Mouse (Mus musculus) testis, adult 2 months (tissue): ENCODE data around the gene Ercc1. TPM values are rescaled to one million over a fixed set of nuclear protein-coding genes. Genes with fewer than 3 reads are reported as not detected.

Experiments
- H3K27ac ChIP-seq: fragments of 200-500 bp; 2 replicates; pipeline ENCODE4 v1.5.1; 2012; ENCODE audit warnings: low read depth, low read length; ENCODE audit not compliant: control insufficient read depth, insufficient read depth
- H3K27me3 ChIP-seq: fragments of 200-500 bp; 2 replicates; pipeline ENCODE4 v1.6.1; 2012; ENCODE audit warnings: mild to moderate bottlenecking, low read length, moderate library complexity; ENCODE audit not compliant: control insufficient read depth, insufficient read depth
- H3K36me3 ChIP-seq: fragments of 200-500 bp; 2 replicates; pipeline ENCODE4 v1.6.1; 2012; ENCODE audit warnings: mild to moderate bottlenecking, low read length; ENCODE audit not compliant: control insufficient read depth, insufficient read depth
- H3K4me1 ChIP-seq: fragments of 200-500 bp; 2 replicates; pipeline ENCODE4 v1.6.1; 2012; ENCODE audit warnings: low read length; ENCODE audit not compliant: control insufficient read depth, insufficient read depth
- H3K4me3 ChIP-seq: fragments of 200-500 bp; 2 replicates; pipeline ENCODE4 v1.5.1; 2012; ENCODE audit warnings: low read depth, mild to moderate bottlenecking, low read length, moderate library complexity, mixed read lengths; ENCODE audit not compliant: control insufficient read depth
- CTCF ChIP-seq: fragments of 200-500 bp; IDR thresholded peaks from 2 replicates; pipeline ENCODE4 v1.5.1; 2012; ENCODE audit warnings: low read depth, mild to moderate bottlenecking, inconsistent platforms, low read length, moderate library complexity; ENCODE audit not compliant: control insufficient read depth, insufficient read depth, insufficient replicate concordance
- POLR2A ChIP-seq: fragments of 200-500 bp; IDR thresholded peaks from 2 replicates; pipeline ENCODE4 v1.6.1; 2012; ENCODE audit warnings: low read depth, mild to moderate bottlenecking, inconsistent platforms, low read length, moderate library complexity; ENCODE audit not compliant: control insufficient read depth
- polyA plus RNA-seq: library from polyadenylated mRNA; depleted of rRNA; stranded (reverse); fragments of >200 nt; gene quantifications from 2 replicates; pipeline ENCODE4 v1.2.3, GENCODE M21; 2012

Gene Ercc1
- polyA plus RNA-seq, 1 experiment = 50.1 TPM

DNA sequence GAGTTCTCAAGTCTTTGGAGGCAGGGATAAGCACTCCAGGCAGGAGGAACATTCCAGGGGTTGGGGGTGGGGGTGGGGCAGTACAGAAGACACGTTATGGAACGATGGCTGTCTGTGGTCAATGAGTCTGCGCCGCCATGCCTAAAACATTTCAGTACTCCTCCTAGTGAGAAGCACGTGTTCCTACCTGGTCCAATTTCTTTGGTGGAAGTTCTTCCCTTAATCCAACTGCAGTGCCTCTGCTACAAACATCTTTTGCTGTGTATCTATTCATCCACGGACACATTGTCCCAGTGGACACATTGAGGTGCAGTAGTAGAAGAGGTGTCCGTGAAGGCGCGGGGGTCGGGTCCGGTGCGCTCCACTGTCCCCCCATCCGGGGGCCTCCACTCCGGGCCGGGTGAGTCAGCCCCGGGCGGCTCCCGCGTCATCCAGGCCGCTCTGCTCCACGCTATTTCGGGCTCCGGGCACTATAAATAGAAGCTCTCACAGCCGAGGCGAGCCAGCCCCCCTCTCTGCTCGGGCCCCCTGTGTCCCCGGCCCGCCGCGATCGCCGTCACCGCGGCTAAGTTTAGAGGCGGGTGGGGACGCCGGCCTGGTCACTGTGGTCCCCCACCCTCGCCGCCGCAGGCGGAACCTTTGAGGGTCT, 2.7 kb upstream of the Ercc1 start:
- TF ChIP-seq CTCF (no peak), POLR2A (no peak)
- Histone ChIP-seq H3K27me3 (no peaks in the 10 kb centered on the region), H3K4me1 (peaks cover 29% of the 10 kb centered on the region), H3K4me3 (peak overlapping the region; percentile 44), H3K36me3 (no peaks in the 10 kb centered on the region), H3K27ac (no peak overlapping the region)

DNA sequence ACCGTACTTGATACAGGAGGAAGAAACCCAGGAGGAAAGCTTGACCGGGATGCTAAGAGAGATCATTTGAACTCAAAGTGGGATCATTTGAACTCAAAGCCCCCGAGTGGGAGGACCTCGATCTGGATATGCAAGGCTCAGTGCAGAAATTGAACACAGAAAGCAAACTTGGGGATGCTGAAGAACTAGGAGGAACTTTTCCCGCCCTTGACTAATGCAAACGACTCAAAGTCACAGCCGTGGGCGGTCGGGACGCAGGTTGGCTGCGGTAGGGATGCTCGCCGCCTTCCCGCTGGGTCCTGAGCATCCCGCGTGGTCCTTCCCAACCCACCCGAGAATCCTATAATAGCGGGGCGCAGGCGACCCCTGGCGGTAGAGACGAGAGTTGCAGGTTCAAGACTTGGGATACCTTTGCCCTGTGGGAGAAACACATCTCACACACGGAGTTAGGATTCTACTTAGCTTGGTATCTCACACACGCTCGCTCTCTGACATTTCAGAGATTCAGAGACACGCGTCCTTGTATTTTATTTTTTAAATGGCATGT, 2.0 kb upstream of the Ercc1 start:
- Histone ChIP-seq H3K4me3 (peak overlapping the region; percentile 60), H3K27me3 (no peaks in the 10 kb centered on the region), H3K36me3 (no peaks in the 10 kb centered on the region), H3K4me1 (peaks cover 29% of the 10 kb centered on the region), H3K27ac (no peak overlapping the region)
- TF ChIP-seq POLR2A (no peak), CTCF (peak; percentile 94)

DNA sequence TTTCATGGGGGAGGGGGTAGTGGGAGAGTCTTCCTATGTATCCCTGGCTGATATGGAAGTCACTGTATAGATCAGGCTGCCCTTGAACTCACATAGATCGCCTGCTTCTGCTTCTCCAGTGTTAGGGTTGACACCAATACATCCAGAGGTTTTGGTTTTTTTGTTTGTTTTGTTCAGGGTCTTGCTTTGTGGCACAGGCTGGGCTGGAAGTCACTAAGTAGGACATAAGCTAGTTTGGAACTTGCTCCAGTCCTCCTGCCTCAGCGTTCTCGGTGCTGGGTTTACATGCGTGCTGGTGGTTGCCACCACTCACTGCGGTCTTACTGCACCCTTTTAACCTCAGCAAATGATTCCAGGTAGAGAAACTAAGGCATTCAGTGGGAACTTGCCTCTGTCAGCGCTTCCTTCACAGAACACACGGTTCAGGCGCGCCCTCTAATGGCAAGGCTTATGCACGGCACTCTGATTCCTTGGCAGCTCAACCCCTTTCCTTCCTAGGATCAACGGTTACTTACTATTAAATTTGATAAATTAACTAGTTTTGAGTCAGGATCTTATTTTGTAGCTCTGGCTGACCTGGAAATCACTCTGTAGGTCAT, 1.3 kb upstream of the Ercc1 start:
- Histone ChIP-seq H3K4me3 (no peak overlapping the region), H3K36me3 (no peaks in the 10 kb centered on the region)

DNA sequence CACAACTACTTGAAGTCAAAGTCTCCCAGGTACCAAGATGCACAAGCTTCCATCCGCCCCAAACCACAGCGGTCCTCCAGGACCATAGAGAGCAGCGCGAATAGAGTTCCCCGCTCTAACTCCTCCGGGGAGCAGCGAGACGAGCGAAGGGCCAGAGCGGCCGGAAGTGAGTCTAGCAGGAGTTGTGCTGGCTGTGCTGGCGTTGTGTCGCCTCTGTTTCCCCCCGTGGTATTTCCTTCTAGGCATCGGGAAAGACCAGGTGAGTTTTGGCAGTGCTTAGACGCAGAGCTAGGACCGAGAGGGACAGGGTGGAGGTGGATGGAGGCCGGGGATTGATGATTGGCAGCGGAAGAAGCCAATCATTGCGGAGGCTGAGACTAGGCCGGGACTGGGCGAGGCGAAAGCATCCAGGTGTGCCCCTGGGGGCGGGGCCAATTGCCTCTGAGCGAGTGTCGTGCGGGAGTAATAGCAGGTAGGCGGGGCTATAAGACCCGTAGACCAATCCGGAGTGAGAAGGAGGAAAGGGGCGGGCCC, 427 bp downstream of the Ercc1 start:
- TF ChIP-seq POLR2A (peak; percentile 59), CTCF (no peak)
- Histone ChIP-seq H3K4me1 (peaks cover 32% of the 10 kb centered on the region), H3K27me3 (no peaks in the 10 kb centered on the region), H3K27ac (peak overlapping the region; percentile 99), H3K36me3 (no peaks in the 10 kb centered on the region), H3K4me3 (peak overlapping the region; percentile 100)

More for the DNA sequence above, 1.3 kb upstream of the Ercc1 start:
- peak; percentile 81; the same call in 1 of the 2 replicates for TF ChIP-seq CTCF
- TF ChIP-seq POLR2A = no peak
- Histone ChIP-seq H3K4me1 (peaks cover 29% of the 10 kb centered on the region), H3K27ac (no peak overlapping the region), H3K27me3 (no peaks in the 10 kb centered on the region)

DNA sequence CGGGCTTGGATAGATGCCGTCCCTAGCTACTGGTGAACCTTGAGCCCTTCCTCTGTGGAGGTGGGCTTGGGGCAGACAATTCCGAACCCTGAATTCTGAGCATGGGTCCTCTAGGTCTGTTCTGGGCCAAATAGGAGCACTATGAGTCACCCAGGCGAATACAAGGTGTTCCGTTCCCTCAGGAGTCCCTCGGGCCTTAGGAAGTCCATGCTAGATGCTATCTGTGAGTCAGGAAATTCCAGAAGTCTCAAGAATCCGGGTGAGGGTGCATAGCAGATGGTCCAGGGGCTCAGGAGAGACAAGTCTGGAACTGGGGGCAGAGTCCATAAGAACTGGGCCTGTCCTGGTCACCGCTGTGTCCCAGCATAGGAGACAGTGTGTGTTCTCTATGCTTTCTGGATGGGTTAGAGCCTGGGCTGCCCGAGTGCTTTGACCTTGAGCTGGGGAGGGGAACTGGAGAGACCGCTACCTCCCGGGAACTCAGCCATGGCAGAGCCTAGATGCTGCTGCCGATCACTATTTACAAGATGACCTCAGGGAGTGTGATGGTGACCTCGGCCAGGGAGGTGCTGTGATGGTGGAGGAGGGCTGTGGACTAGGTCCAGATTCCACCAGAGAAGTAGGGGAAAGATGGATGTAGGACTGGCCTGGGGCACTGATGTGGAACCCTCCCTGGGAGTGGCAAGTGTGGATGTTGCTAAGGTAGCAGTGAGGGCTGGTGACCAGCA, 4.8 kb downstream of the Ercc1 start:
- 0 out of 2 replicates have a peak overlapping the region, but pooled peaks have one; percentile 5 for H3K27ac ChIP-seq
- no peaks in the 10 kb centered on the region for H3K36me3 ChIP-seq
- no peak for TF ChIP-seq CTCF
- TF ChIP-seq POLR2A = no peak
- H3K27me3 ChIP-seq = no peaks in the 10 kb centered on the region
- peaks cover 17% of the 10 kb centered on the region for H3K4me1 ChIP-seq
- no peak overlapping the region for H3K4me3 ChIP-seq

DNA sequence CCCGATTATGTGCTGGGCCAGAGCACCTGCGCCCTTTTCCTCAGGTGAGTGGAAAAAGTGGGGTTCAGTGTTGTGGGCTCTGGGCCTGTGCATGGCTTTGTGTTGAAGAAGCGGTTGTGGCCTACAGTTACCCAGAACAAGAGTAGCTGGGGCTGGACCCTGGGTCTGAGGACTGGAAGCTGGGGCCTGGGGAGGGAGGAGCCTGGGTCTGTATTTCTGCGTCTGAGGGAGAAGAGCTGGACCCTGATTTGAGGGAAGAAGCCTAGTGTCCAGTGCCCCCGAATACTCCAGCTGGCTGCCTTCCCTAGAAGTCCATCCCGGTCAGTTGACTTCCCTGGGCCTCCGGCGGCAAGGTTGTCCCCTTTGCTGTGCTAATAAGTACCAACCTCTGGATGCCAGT, 5.6 kb downstream of the Ercc1 start:
- Histone ChIP-seq H3K27ac (no peak overlapping the region), H3K27me3 (no peaks in the 10 kb centered on the region), H3K4me1 (peaks cover 13% of the 10 kb centered on the region), H3K36me3 (no peaks in the 10 kb centered on the region), H3K4me3 (no peak overlapping the region)
- TF ChIP-seq CTCF (no peak), POLR2A (no peak)

DNA sequence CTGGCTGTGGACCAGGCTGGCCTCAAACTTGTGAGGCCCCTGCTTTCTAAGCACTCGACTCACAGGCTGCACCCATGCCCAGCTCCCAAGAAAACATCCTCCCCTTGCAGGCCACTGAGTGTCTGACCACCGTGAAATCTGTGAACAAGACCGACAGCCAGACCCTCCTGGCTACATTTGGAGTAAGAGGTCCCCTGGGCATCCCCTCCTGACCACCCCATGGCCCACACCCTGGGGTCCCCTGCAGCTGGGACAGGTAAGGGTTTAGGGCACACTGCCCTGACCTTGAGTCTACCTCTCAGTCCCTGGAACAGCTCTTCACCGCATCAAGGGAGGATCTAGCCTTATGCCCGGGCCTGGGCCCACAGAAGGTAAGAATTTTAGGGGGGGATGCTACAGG, 10.4 kb downstream of the Ercc1 start:
- peaks cover 13% of the 10 kb centered on the region for H3K4me1 ChIP-seq
- no peak for TF ChIP-seq CTCF
- no peak for TF ChIP-seq POLR2A
- H3K4me3 ChIP-seq = no peak overlapping the region
- no peaks in the 10 kb centered on the region; the same call in 1 of the 2 replicates for H3K36me3 ChIP-seq
- no peak overlapping the region for H3K27ac ChIP-seq
- H3K27me3 ChIP-seq = no peaks in the 10 kb centered on the region
